Mouse (Mus musculus) embryonic facial prominence, embryonic 12.5 days (tissue): Measurements from ENCODE around the gene Mnx1. TPM values are rescaled to one million over a fixed set of nuclear protein-coding genes. Genes with fewer than 3 reads are reported as not detected.

Experiments used
- ATAC-seq: fragments of 200-750 bp; cut with Nextera tagmentation; 2 replicates; pipeline ENCODE4 v1.8.0; 2017; ENCODE audit not compliant: insufficient number of reproducible peaks, insufficient read depth, low FRiP score, low TSS enrichment
- H3K27ac ChIP-seq: fragments of 300-500 bp; sonication (generic); 2 replicates; pipeline ENCODE4 v1.5.1; 2016; ENCODE audit warnings: mild to moderate bottlenecking
- H3K27me3 ChIP-seq: fragments of 300-500 bp; sonication (generic); 2 replicates; pipeline ENCODE4 v1.6.1; 2016; ENCODE audit warnings: mild to moderate bottlenecking, moderate library complexity
- H3K36me3 ChIP-seq: fragments of 300-500 bp; sonication (generic); 2 replicates; pipeline ENCODE4 v1.6.1; 2016; ENCODE audit warnings: mild to moderate bottlenecking
- H3K4me1 ChIP-seq: fragments of 300-500 bp; sonication (generic); 2 replicates; pipeline ENCODE4 v1.6.1; 2016
- H3K4me2 ChIP-seq: fragments of 300-500 bp; sonication (generic); replicated peaks from 2 replicates; pipeline ENCODE4 v1.6.1; 2016; ENCODE audit warnings: mild to moderate bottlenecking, moderate library complexity
- H3K4me3 ChIP-seq: fragments of 300-500 bp; sonication (generic); 2 replicates; pipeline ENCODE4 v1.5.1; 2016; ENCODE audit warnings: mild to moderate bottlenecking
- H3K9ac ChIP-seq: fragments of 300-500 bp; sonication (generic); 2 replicates; pipeline ENCODE4 v1.6.1; 2016; ENCODE audit warnings: mild to moderate bottlenecking, moderate library complexity
- H3K9me3 ChIP-seq: fragments of 300-500 bp; sonication (generic); 2 replicates; pipeline ENCODE4 v1.6.1; 2016; ENCODE audit warnings: mild to moderate bottlenecking, moderate library complexity
- WGBS: fragments of 180-500 bp; shearing (Covaris S2); methylation state at CpG from one replicate; pipeline ENCODE4 v1.1.7; 2016; 5-methylcytosine and 5-hydroxymethylcytosine counted together
- polyA plus RNA-seq: library from polyadenylated mRNA; unstranded; fragments of >200 nt; fragmentation: Nextera tagmentation; extraction: Ambion mirVana; gene quantifications from 2 replicates; pipeline ENCODE4 v1.2.1, GENCODE M21; 2016

The Mnx1 gene
- polyA plus RNA-seq = 0.10 TPM in 1 of 2 replicates, not detected in the other

GRCm38 (mm10) chr5:29478208-29479197, at the start of gene Mnx1:
Gene Mnx1 (minus strand): TSS chr5:29478470.
- peak; percentile 64; the same call in 1 of the 2 replicates for ATAC-seq
- H3K4me1 ChIP-seq = peaks cover 15% of the 10 kb centered on the region; the same call in 1 of the 2 replicates
- peak within 1 kb of the TSS; percentile 33 for H3K4me3 ChIP-seq
- WGBS = under 1% methylated on average over 65 of the region's 65 CpGs
- peaks cover 100% of the 10 kb centered on the region for H3K27me3 ChIP-seq
- peak within 1 kb of the TSS; percentile 52 for H3K4me2 ChIP-seq
- H3K9me3 ChIP-seq = no peaks in the 10 kb centered on the region
- H3K36me3 ChIP-seq = no peaks in the 10 kb centered on the region
- no peak within 1 kb of the TSS for H3K27ac ChIP-seq
- peak within 1 kb of the TSS; percentile 24; the same call in 1 of the 2 replicates for H3K9ac ChIP-seq

GRCm38 (mm10) chr5:29516432-29516831, 38.2 kb upstream of the Mnx1 start:
- no peaks in the 10 kb centered on the region for H3K36me3 ChIP-seq
- ATAC-seq = no peak
- H3K4me2 ChIP-seq = no peak overlapping the region
- no peak overlapping the region for H3K9ac ChIP-seq
- H3K4me1 ChIP-seq = no peaks in the 10 kb centered on the region
- H3K27ac ChIP-seq = no peak overlapping the region
- H3K9me3 ChIP-seq = no peaks in the 10 kb centered on the region
- H3K4me3 ChIP-seq = no peak overlapping the region
- 87% methylated on average over 5 of the region's 5 CpGs for WGBS
- no peaks in the 10 kb centered on the region for H3K27me3 ChIP-seq

- ATAC-seq = no peak
- H3K36me3 ChIP-seq = no peaks in the 10 kb centered on the region
- WGBS = 76% methylated on average over 3 of the region's 3 CpGs
Measured at GRCm38 (mm10) chr5:29515888-29516287, 37.6 kb upstream of the Mnx1 start.

GRCm38 (mm10) chr5:29507013-29507412, 28.7 kb upstream of the Mnx1 start:
- H3K9ac ChIP-seq = no peak overlapping the region
- whole genome bisulfite sequencing = 79% methylated on average over 3 of the region's 3 CpGs
- H3K27ac ChIP-seq = no peak overlapping the region
- no peaks in the 10 kb centered on the region for H3K36me3 ChIP-seq
- no peak overlapping the region for H3K4me2 ChIP-seq
- H3K4me3 ChIP-seq = no peak overlapping the region
- no peaks in the 10 kb centered on the region for H3K9me3 ChIP-seq
- no peak for ATAC-seq
- no peaks in the 10 kb centered on the region for H3K4me1 ChIP-seq
- H3K27me3 ChIP-seq = no peaks in the 10 kb centered on the region

More at GRCm38 (mm10) chr5:29515888-29516287, 37.6 kb upstream of the Mnx1 start:
- Histone ChIP-seq H3K4me3 (no peak overlapping the region), H3K27ac (no peak overlapping the region), H3K4me1 (no peaks in the 10 kb centered on the region), H3K4me2 (no peak overlapping the region), H3K9ac (no peak overlapping the region), H3K9me3 (no peaks in the 10 kb centered on the region), H3K27me3 (no peaks in the 10 kb centered on the region)

GRCm38 (mm10) chr5:29487321-29487720, 9.1 kb upstream of the Mnx1 start:
- Histone ChIP-seq H3K27me3 (peaks cover 92% of the 10 kb centered on the region), H3K9me3 (no peaks in the 10 kb centered on the region), H3K4me3 (no peak overlapping the region), H3K4me1 (no peaks in the 10 kb centered on the region), H3K9ac (no peak overlapping the region), H3K36me3 (no peaks in the 10 kb centered on the region), H3K4me2 (no peak overlapping the region), H3K27ac (no peak overlapping the region)
- WGBS = 9% methylated on average over 13 of the region's 13 CpGs
- ATAC-seq = no peak

GRCm38 (mm10) chr5:29485941-29486320, 7.7 kb upstream of the Mnx1 start:
- H3K9ac ChIP-seq = no peak overlapping the region
- no peak overlapping the region for H3K4me3 ChIP-seq
- peaks cover 97% of the 10 kb centered on the region for H3K27me3 ChIP-seq
- ATAC-seq = no peak
- H3K4me1 ChIP-seq = no peaks in the 10 kb centered on the region
- 2% methylated on average over 10 of the region's 10 CpGs for WGBS
- no peak overlapping the region for H3K27ac ChIP-seq
- H3K36me3 ChIP-seq = no peaks in the 10 kb centered on the region
- no peaks in the 10 kb centered on the region for H3K9me3 ChIP-seq
- H3K4me2 ChIP-seq = no peak overlapping the region

GRCm38 (mm10) chr5:29484965-29485940, 7.0 kb upstream of the Mnx1 start:
- Histone ChIP-seq H3K4me1 (no peaks in the 10 kb centered on the region), H3K4me3 (no peak overlapping the region), H3K27ac (no peak overlapping the region), H3K27me3 (peaks cover 98% of the 10 kb centered on the region), H3K36me3 (no peaks in the 10 kb centered on the region), H3K4me2 (no peak overlapping the region), H3K9me3 (no peaks in the 10 kb centered on the region), H3K9ac (no peak overlapping the region)
- 1% methylated on average over 38 of the region's 38 CpGs for WGBS
- ATAC-seq = no peak

- Histone ChIP-seq H3K9me3 (no peaks in the 10 kb centered on the region), H3K4me3 (no peak overlapping the region), H3K27me3 (peaks cover 98% of the 10 kb centered on the region), H3K27ac (no peak overlapping the region), H3K4me1 (peaks cover under 1% of the 10 kb centered on the region; the same call in 1 of the 2 replicates), H3K4me2 (no peak overlapping the region), H3K9ac (no peak overlapping the region), H3K36me3 (no peaks in the 10 kb centered on the region)
- WGBS = 2% methylated on average over 4 of the region's 4 CpGs
- no peak for ATAC-seq
Measured at GRCm38 (mm10) chr5:29483801-29484200, 5.5 kb upstream of the Mnx1 start.

- H3K4me1 ChIP-seq = peaks cover 15% of the 10 kb centered on the region; the same call in 1 of the 2 replicates
- H3K9ac ChIP-seq = no peak overlapping the region
- ATAC-seq = no peak
- no peak overlapping the region for H3K4me2 ChIP-seq
- H3K4me3 ChIP-seq = no peak overlapping the region
- no peaks in the 10 kb centered on the region for H3K9me3 ChIP-seq
- no peaks in the 10 kb centered on the region for H3K36me3 ChIP-seq
- H3K27ac ChIP-seq = no peak overlapping the region
- peaks cover 100% of the 10 kb centered on the region for H3K27me3 ChIP-seq
- WGBS = under 1% methylated on average over 14 of the region's 14 CpGs
Measured at GRCm38 (mm10) chr5:29479198-29479593, 926 bp upstream of the Mnx1 start.

GRCm38 (mm10) chr5:29477474-29478207, 629 bp downstream of the Mnx1 start:
- under 1% methylated on average over 58 of the region's 73 CpGs for WGBS
- Histone ChIP-seq H3K27ac (no peak overlapping the region), H3K9me3 (no peaks in the 10 kb centered on the region), H3K4me1 (peaks cover 15% of the 10 kb centered on the region; the same call in 1 of the 2 replicates), H3K9ac (peak overlapping the region; percentile 24; the same call in 1 of the 2 replicates), H3K36me3 (no peaks in the 10 kb centered on the region), H3K27me3 (peaks cover 100% of the 10 kb centered on the region), H3K4me3 (peak overlapping the region; percentile 33), H3K4me2 (peak overlapping the region; percentile 52)
- 0 out of 2 replicates have a peak, but pooled peaks have one; percentile 49 for ATAC-seq

GRCm38 (mm10) chr5:29476021-29476420, 2.2 kb downstream of the Mnx1 start:
- Histone ChIP-seq H3K9me3 (no peaks in the 10 kb centered on the region), H3K27me3 (peaks cover 96% of the 10 kb centered on the region), H3K4me2 (no peak overlapping the region), H3K4me1 (peaks cover 15% of the 10 kb centered on the region; the same call in 1 of the 2 replicates), H3K36me3 (no peaks in the 10 kb centered on the region), H3K27ac (no peak overlapping the region), H3K4me3 (no peak overlapping the region), H3K9ac (no peak overlapping the region)
- no peak for ATAC-seq
- 0% methylated on average over 1 of the region's 1 CpGs for WGBS
